Mouse (Mus musculus): ENCODE measurements around the gene Tubb2a. TPM values are rescaled to one million over a fixed set of nuclear protein-coding genes. Genes with fewer than 3 reads are reported as not detected.

The Tubb2a gene
- total and polyA plus RNA-seq, 2 experiments = 27.5 to 569 TPM

DNA sequence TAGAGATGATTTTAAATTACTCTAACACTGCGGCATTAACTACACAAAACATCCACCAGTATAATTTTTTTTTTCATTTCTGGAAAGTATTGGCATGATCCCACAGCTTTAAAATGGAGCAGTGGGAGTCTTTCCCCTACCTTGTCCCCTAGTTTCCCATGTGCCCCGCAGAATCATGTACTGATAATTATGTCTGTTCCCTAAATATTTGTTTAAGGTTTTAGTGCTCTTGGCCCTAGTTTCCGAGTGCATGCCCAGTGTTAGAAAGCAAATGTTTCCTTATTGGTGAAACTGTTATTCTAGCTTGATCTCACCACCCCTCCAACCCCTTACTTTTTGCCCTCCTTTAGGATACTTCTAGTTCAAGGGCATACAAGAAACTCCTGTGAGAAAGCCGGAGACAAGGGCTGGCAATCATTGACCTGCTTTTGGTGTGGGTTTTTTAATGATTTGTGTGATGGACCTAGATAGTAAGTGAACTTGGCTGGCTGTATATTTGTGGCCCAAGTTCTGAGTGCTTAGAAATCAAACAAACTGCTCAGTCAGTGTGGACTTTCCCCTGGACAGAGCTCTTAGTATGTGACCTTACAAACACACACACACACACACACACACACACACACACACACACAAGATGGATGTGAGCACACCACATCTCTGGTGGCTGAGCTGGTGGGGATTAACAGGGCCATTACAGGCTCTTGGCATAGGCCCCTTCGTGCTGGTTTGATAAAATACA, 32.1 kb downstream of the Tubb2a start:
- peaks cover 27% of the 10 kb centered on the region for H3K4me1 ChIP-seq (ENCODE audit: control insufficient read depth, insufficient read depth, low read length)
- no peak overlapping the region for H3K4me3 ChIP-seq (ENCODE audit: insufficient read depth, low read depth, low read length)
- WGBS = 20% methylated on average over 5 of the region's 5 CpGs
- H3K9ac ChIP-seq (ENCODE audit: low read depth, low read length) = no peak overlapping the region
- TF ChIP-seq POLR2A (IDR thresholded peaks at IDR 0.05; ENCODE audit: extremely low read depth, insufficient read depth, low read length) = no peak
- TF ChIP-seq CTCF (IDR thresholded peaks at IDR 0.05; ENCODE audit: low read depth, low read length) = no peak
- no peaks in the 10 kb centered on the region for H3K27me3 ChIP-seq (ENCODE audit: control insufficient read depth, insufficient read depth, low read length)
- peaks cover 25% of the 10 kb centered on the region; the same call in 1 of the 2 replicates for H3K36me3 ChIP-seq (ENCODE audit: control insufficient read depth, insufficient read depth, low read length)
- peak; percentile 100 for DNase-seq (ENCODE audit: extremely low read depth, low read depth, low spot score)
- H3K79me2 ChIP-seq (ENCODE audit: control insufficient read depth, insufficient read depth, low read length) = peaks cover 2% of the 10 kb centered on the region; the same call in 1 of the 2 replicates
- H3K27ac ChIP-seq (replicated peaks; ENCODE audit: insufficient read depth, low read depth, low read length) = peak overlapping the region; percentile 88

DNA sequence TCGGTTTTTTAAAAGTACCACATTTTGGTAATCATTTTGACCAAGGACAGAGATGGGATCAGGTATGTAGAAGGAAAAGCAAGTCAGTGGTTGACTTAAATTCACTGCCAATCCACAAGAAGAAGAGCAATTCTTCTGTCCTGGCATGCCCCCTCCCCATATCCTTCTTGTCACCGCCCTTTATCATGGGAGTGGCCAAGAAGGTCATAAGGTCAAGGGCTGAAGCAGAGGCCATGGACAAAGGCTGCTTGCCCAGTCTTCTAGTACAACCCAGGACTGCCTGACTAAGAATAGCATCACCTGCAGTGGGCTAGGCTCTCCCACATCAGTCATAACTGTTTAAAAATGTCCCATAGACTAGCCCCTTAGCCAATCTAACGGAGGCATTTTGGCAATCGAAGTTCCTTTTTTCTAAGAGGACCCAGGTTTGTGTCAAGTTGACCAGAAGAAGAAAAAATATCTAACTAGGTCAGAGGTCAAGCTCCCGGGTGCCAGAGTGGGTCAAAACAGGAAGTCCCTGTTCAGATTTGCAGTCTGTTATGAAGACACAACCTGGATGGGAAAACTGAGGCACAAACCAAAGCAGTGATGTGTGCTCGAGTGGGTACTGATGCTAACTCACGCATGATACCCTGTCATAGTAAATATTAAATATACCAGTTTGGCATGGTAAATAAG, 34.0 kb downstream of the Tubb2a start:
- H3K4me3 ChIP-seq (ENCODE audit: insufficient read depth, low read depth, low read length) = no peak overlapping the region
- peak overlapping the region; percentile 72 for H3K27ac ChIP-seq (replicated peaks; ENCODE audit: insufficient read depth, low read depth, low read length)
- peak; percentile 60 for DNase-seq (ENCODE audit: extremely low read depth, low read depth, low spot score)
- peaks cover 14% of the 10 kb centered on the region; the same call in 1 of the 2 replicates for H3K36me3 ChIP-seq (ENCODE audit: control insufficient read depth, insufficient read depth, low read length)
- TF ChIP-seq CTCF (IDR thresholded peaks at IDR 0.05; ENCODE audit: low read depth, low read length) (no peak), POLR2A (IDR thresholded peaks at IDR 0.05; ENCODE audit: extremely low read depth, insufficient read depth, low read length) (no peak)
- H3K79me2 ChIP-seq (ENCODE audit: control insufficient read depth, insufficient read depth, low read length) = peaks cover 2% of the 10 kb centered on the region; the same call in 1 of the 2 replicates
- 31% methylated on average over 7 of the region's 7 CpGs for WGBS
- no peak overlapping the region for H3K9ac ChIP-seq (ENCODE audit: low read depth, low read length)
- H3K27me3 ChIP-seq (ENCODE audit: control insufficient read depth, insufficient read depth, low read length) = no peaks in the 10 kb centered on the region
- H3K4me1 ChIP-seq (ENCODE audit: control insufficient read depth, insufficient read depth, low read length) = peaks cover 35% of the 10 kb centered on the region

DNA sequence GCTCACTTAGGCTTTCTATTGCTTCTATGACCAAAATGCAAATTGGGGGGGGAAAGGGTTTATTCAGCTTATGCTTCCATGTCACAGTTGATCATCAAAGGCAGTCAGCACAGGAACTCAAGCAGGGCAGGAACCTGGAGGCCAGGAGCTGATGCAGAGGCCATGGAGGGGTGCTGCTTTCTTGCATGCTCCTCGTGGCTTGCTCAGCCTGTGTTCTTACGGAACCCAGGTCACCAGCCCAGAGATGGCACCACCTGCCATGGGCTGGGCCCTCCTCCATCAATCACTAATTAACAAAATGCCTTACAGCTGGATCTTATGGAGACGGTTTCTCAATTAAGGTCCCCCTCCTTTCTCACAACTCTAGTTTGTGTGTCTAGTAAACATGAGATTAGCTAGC, 37.7 kb downstream of the Tubb2a start:
- Histone ChIP-seq H3K4me1 (ENCODE audit: control insufficient read depth, insufficient read depth, low read length) (peaks cover 29% of the 10 kb centered on the region), H3K4me3 (ENCODE audit: insufficient read depth, low read depth, low read length) (no peak overlapping the region), H3K36me3 (ENCODE audit: control insufficient read depth, insufficient read depth, low read length) (no peaks in the 10 kb centered on the region), H3K79me2 (ENCODE audit: control insufficient read depth, insufficient read depth, low read length) (peaks cover 10% of the 10 kb centered on the region; the same call in 1 of the 2 replicates), H3K27me3 (ENCODE audit: control insufficient read depth, insufficient read depth, low read length) (no peaks in the 10 kb centered on the region), H3K9ac (ENCODE audit: low read depth, low read length) (no peak overlapping the region), H3K27ac (replicated peaks; ENCODE audit: insufficient read depth, low read depth, low read length) (no peak overlapping the region)
- no peak for DNase-seq (ENCODE audit: extremely low read depth, low read depth, low spot score)
- TF ChIP-seq CTCF (IDR thresholded peaks at IDR 0.05; ENCODE audit: low read depth, low read length) = no peak
- TF ChIP-seq POLR2A (IDR thresholded peaks at IDR 0.05; ENCODE audit: extremely low read depth, insufficient read depth, low read length) = no peak
- 28% methylated on average over 3 of the region's 3 CpGs for WGBS

DNA sequence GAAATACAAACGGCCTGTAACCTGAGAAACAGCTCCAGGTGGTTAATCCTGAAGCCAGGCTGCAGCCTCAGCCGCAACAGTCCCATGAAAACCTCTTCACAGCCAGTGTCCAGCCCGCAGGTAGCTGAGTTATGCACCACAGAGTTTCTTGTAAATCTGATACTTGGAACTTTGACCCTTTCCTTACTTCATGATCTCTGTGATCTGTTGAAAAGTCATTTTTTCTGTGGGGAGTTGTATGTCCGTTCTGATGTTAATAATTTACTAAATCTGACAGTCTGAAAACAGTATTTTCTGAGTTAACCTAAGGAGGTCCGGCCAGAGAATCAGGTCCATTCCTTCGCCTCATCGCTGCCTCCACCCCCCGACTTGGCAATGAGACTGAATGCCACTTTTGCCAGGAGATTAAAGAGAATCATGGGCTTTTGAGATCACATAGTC, 38.9 kb downstream of the Tubb2a start:
- Histone ChIP-seq H3K4me3 (ENCODE audit: insufficient read depth, low read depth, low read length) (peak overlapping the region; percentile 87), H3K27me3 (ENCODE audit: control insufficient read depth, insufficient read depth, low read length) (no peaks in the 10 kb centered on the region), H3K9ac (ENCODE audit: low read depth, low read length) (peak overlapping the region; percentile 58), H3K79me2 (ENCODE audit: control insufficient read depth, insufficient read depth, low read length) (peaks cover 10% of the 10 kb centered on the region; the same call in 1 of the 2 replicates), H3K36me3 (ENCODE audit: control insufficient read depth, insufficient read depth, low read length) (no peaks in the 10 kb centered on the region), H3K4me1 (ENCODE audit: control insufficient read depth, insufficient read depth, low read length) (peaks cover 22% of the 10 kb centered on the region), H3K27ac (replicated peaks; ENCODE audit: insufficient read depth, low read depth, low read length) (peak overlapping the region; percentile 68)
- DNase-seq (ENCODE audit: extremely low read depth, low read depth, low spot score) = peak; percentile 96
- WGBS = 25% methylated on average over 8 of the region's 8 CpGs
- TF ChIP-seq CTCF (IDR thresholded peaks at IDR 0.05; ENCODE audit: low read depth, low read length) (no peak), POLR2A (IDR thresholded peaks at IDR 0.05; ENCODE audit: extremely low read depth, insufficient read depth, low read length) (0 out of 2 replicates have a peak, but pooled peaks have one; percentile 41)

- 11% methylated on average over 5 of the region's 5 CpGs for WGBS
- no peaks in the 10 kb centered on the region for H3K27me3 ChIP-seq (ENCODE audit: control insufficient read depth, insufficient read depth, low read length)
- peak overlapping the region; percentile 87 for H3K4me3 ChIP-seq (ENCODE audit: insufficient read depth, low read depth, low read length)
- H3K9ac ChIP-seq (ENCODE audit: low read depth, low read length) = peak overlapping the region; percentile 99
- H3K79me2 ChIP-seq (ENCODE audit: control insufficient read depth, insufficient read depth, low read length) = peaks cover 7% of the 10 kb centered on the region; the same call in 1 of the 2 replicates
- peaks cover 6% of the 10 kb centered on the region for H3K36me3 ChIP-seq (ENCODE audit: control insufficient read depth, insufficient read depth, low read length)
- no peak for TF ChIP-seq CTCF (IDR thresholded peaks at IDR 0.05; ENCODE audit: low read depth, low read length)
- TF ChIP-seq POLR2A (IDR thresholded peaks at IDR 0.05; ENCODE audit: extremely low read depth, insufficient read depth, low read length) = no peak
- peak; percentile 54 for DNase-seq (ENCODE audit: extremely low read depth, low read depth, low spot score)
- peaks cover 19% of the 10 kb centered on the region for H3K4me1 ChIP-seq (ENCODE audit: control insufficient read depth, insufficient read depth, low read length)
- H3K27ac ChIP-seq (replicated peaks; ENCODE audit: insufficient read depth, low read depth, low read length) = peak overlapping the region; percentile 95
Measured at GRCm38 (mm10) chr13:34038056-34038432, 39.8 kb downstream of the Tubb2a start.

All from liver, adult 2 months (tissue).